Mouse (Mus musculus): ENCODE data around the gene Gm28053.

Gene Gm28053

GRCm38 (mm10) chr6:48702601-48703000 is 15.8 kb upstream of the Gm28053 start:
- Histone ChIP-seq H3K36me3 (ENCODE audit: control insufficient read depth, insufficient read depth, low read length, poor library complexity, severe bottlenecking) (peaks cover 23% of the 10 kb centered on the region), H3K27me3 (ENCODE audit: control insufficient read depth, insufficient read depth, low read length, poor library complexity, severe bottlenecking) (no peaks in the 10 kb centered on the region)
- DNase-seq (ENCODE audit: low read depth, low spot score): no peak

- DNase-seq (ENCODE audit: low read depth, low spot score): no peak
- Histone ChIP-seq H3K36me3 (ENCODE audit: control insufficient read depth, insufficient read depth, low read length, poor library complexity, severe bottlenecking) (peaks cover 23% of the 10 kb centered on the region), H3K27me3 (ENCODE audit: control insufficient read depth, insufficient read depth, low read length, poor library complexity, severe bottlenecking) (no peaks in the 10 kb centered on the region)
Measured at GRCm38 (mm10) chr6:48704146-48704545, 14.3 kb upstream of the Gm28053 start.

GRCm38 (mm10) chr6:48706130-48706529 is 12.3 kb upstream of the Gm28053 start:
- Histone ChIP-seq H3K27me3 (ENCODE audit: control insufficient read depth, insufficient read depth, low read length, poor library complexity, severe bottlenecking) (no peaks in the 10 kb centered on the region), H3K36me3 (ENCODE audit: control insufficient read depth, insufficient read depth, low read length, poor library complexity, severe bottlenecking) (peaks cover 21% of the 10 kb centered on the region)
- DNase-seq (ENCODE audit: low read depth, low spot score): no peak

DNA sequence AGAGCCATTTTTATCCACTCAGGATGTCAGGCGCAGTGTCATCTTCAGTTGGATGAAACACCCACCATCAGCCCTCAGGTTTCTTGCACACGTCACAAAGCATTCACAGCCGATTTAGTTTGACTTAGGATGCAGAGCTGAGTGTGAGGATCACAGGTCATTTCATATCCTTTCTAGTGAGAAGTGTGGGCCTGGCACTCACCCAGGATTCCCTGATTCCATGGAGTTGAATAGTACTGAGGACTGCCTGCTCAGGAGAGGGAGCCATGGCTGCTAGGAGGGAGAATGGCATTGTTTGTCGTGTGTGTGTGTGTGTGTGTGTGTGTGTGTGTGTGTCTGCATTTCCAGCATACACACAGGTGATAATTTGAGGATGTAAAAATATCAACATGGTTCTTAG is 1.9 kb downstream of the Gm28053 start:
- Histone ChIP-seq H3K27me3 (ENCODE audit: control insufficient read depth, insufficient read depth, low read length, poor library complexity, severe bottlenecking) (no peaks in the 10 kb centered on the region), H3K36me3 (ENCODE audit: control insufficient read depth, insufficient read depth, low read length, poor library complexity, severe bottlenecking) (peaks cover 2% of the 10 kb centered on the region)
- no peak for DNase-seq (ENCODE audit: low read depth, low spot score)

DNA sequence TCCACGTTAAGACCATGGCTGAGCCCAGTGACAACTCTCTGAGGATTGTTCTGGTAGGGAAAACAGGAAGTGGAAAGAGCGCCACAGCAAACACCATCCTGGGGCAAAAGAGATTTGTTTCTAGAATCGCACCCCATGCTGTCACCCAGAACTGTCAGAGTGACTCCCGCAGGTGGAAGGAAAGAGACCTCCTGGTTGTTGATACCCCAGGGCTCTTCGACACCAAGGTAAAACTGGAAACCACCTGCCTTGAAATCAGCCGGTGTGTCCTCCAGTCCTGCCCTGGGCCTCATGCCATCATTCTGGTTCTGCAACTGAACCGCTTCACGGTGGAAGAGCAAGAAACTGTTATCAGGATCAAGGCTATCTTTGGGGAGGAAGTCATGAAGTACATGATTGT is 5.1 kb downstream of the Gm28053 start:
- no peaks in the 10 kb centered on the region for H3K27me3 ChIP-seq (ENCODE audit: control insufficient read depth, insufficient read depth, low read length, poor library complexity, severe bottlenecking)
- no peak for DNase-seq (ENCODE audit: low read depth, low spot score)
- peaks cover 2% of the 10 kb centered on the region for H3K36me3 ChIP-seq (ENCODE audit: control insufficient read depth, insufficient read depth, low read length, poor library complexity, severe bottlenecking)

- peaks cover 2% of the 10 kb centered on the region for H3K36me3 ChIP-seq (ENCODE audit: control insufficient read depth, insufficient read depth, low read length, poor library complexity, severe bottlenecking)
- no peaks in the 10 kb centered on the region for H3K27me3 ChIP-seq (ENCODE audit: control insufficient read depth, insufficient read depth, low read length, poor library complexity, severe bottlenecking)
- peak; percentile 83 for DNase-seq (ENCODE audit: low read depth, low spot score)
Measured at GRCm38 (mm10) chr6:48725476-48725875, 7.1 kb downstream of the Gm28053 start.

DNA sequence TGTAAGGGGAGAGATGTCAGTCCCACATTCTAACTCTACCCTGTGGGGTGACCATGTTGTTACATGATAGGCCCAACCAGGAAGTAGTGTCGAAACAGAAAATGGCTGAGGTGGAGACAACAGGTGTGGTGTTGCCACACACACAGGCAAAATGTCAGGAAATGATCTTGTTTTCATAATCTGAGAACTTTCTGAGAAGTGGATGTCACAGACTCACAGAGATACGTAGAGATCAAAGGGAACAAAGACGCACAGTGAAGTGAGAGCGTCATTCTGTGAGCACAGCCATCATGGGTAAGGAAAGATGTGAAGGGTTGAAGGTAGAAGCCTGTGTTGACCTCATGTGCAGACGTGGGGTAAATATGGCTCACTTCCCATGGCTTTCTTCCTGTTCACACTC is 9.4 kb downstream of the Gm28053 start:
- Histone ChIP-seq H3K36me3 (ENCODE audit: control insufficient read depth, insufficient read depth, low read length, poor library complexity, severe bottlenecking) (peaks cover 2% of the 10 kb centered on the region), H3K27me3 (ENCODE audit: control insufficient read depth, insufficient read depth, low read length, poor library complexity, severe bottlenecking) (no peaks in the 10 kb centered on the region)
- DNase-seq (ENCODE audit: low read depth, low spot score): no peak

GRCm38 (mm10) chr6:48732864-48733304 is 14.5 kb downstream of the Gm28053 start:
- H3K27me3 ChIP-seq (ENCODE audit: control insufficient read depth, insufficient read depth, low read length, poor library complexity, severe bottlenecking): no peaks in the 10 kb centered on the region
- peak; percentile 93 for DNase-seq (ENCODE audit: low read depth, low spot score)
- H3K36me3 ChIP-seq (ENCODE audit: control insufficient read depth, insufficient read depth, low read length, poor library complexity, severe bottlenecking): peaks cover 2% of the 10 kb centered on the region

GRCm38 (mm10) chr6:48733660-48734059 is 15.3 kb downstream of the Gm28053 start:
- H3K27me3 ChIP-seq (ENCODE audit: control insufficient read depth, insufficient read depth, low read length, poor library complexity, severe bottlenecking): no peaks in the 10 kb centered on the region
- H3K36me3 ChIP-seq (ENCODE audit: control insufficient read depth, insufficient read depth, low read length, poor library complexity, severe bottlenecking): peaks cover 2% of the 10 kb centered on the region
- DNase-seq (ENCODE audit: low read depth, low spot score): no peak

DNA sequence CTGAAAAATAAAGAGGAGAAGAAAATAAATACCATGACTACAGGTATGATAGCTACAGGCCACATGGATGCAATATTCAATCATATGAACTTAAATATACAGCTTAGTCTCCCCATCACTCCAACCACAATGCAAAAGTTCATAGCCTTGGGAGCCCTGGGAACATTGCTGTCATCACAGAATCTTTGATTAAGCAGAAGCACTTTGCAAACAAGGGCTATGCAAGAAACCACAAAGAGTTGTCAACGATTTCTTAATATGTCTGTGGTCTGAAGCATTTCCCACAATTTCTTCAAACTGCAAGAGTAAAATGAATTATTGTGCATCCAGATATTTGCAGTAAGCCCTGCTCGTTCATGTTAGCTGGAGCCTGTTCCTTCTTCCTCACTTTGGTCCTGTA is 18.6 kb downstream of the Gm28053 start:
- no peak for DNase-seq (ENCODE audit: low read depth, low spot score)
- no peaks in the 10 kb centered on the region for H3K27me3 ChIP-seq (ENCODE audit: control insufficient read depth, insufficient read depth, low read length, poor library complexity, severe bottlenecking)

DNA sequence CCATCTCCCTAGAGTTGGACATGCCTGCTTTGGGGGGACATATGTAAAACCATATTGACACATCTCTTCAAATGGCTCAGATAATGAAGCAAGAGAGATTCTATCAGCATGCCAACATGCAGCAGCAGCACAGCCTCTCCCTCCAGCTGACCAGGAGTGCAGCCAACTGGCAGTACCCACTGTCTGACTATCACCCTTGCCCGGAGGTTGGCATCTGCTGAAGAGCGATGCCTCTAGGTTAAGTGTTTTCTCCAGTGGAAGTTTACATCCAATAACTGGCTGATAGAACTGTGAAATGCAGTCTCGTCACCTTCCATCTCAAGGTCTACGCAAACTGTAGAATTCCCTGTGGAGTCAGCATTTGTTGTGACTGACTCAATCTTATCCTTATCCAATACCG is 19.3 kb downstream of the Gm28053 start:
- peaks cover 13% of the 10 kb centered on the region for H3K36me3 ChIP-seq (ENCODE audit: control insufficient read depth, insufficient read depth, low read length, poor library complexity, severe bottlenecking)
- DNase-seq (ENCODE audit: low read depth, low spot score): no peak

More for the DNA sequence above, 18.6 kb downstream of the Gm28053 start:
- H3K36me3 ChIP-seq (ENCODE audit: control insufficient read depth, insufficient read depth, low read length, poor library complexity, severe bottlenecking): peaks cover 7% of the 10 kb centered on the region

DNA sequence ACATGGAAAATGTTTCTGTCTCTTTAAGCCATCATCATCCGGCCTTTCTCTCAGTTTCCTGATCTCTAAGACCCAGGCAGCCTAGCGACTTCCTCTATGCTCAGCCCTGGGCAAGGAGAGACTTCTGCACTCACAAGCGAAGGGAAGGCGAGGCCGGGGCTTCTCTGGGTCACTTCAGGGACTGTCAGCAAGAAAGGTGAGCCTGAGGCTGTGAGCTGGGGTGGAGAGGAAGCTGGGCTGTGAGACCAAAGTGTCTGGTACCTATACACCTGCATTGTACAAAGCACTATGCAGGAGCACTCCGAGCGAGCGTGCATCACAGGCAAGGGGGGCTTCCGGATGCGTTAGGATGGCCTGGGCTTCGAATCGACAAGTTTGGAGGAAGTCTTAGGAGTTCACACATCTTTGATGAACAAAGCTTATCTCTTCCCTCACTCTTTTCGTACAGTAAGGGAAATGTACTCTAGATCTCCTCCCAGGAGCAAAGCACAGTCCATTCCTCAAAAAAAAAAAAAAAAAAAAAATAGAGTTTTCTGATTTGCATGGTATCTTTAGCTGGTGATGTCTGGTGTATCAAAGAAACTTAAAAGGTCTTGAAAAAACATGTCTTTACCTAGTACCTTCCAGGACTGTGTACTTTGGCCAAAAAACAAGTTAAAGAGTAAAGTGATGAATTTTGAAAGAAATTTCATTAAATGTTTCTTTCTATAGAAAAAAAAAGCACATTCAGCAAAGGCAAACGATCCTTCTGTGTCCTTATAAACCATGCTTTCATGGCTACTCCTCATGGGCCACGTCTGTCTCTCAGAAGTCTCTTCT is 20.8 kb downstream of the Gm28053 start, which contains the start of gene Gimap1:
Gene Gimap1 (plus strand): TSS at position 94 of the 819 bp plus-strand sequence.
- H3K36me3 ChIP-seq (ENCODE audit: control insufficient read depth, insufficient read depth, low read length, poor library complexity, severe bottlenecking): peaks cover 17% of the 10 kb centered on the region
- H3K27me3 ChIP-seq (ENCODE audit: control insufficient read depth, insufficient read depth, low read length, poor library complexity, severe bottlenecking): no peaks in the 10 kb centered on the region
- peak; percentile 77 for DNase-seq (ENCODE audit: low read depth, low spot score)

More for the DNA sequence above, 19.3 kb downstream of the Gm28053 start:
- no peaks in the 10 kb centered on the region for H3K27me3 ChIP-seq (ENCODE audit: control insufficient read depth, insufficient read depth, low read length, poor library complexity, severe bottlenecking)

DNA sequence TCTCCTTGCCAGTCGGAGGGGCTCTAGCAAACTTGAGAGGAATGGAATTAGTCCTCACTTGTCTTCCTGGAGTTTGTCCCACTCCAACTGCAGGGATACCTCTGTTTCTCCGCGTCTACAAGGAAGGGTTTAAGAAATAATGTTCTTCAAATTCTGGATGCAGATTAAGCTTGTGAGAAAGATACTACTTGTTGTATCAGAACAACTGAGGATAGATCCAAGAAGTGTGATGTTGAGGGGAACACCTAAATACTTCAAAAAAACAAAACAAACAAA is 21.3 kb downstream of the Gm28053 start:
- Histone ChIP-seq H3K36me3 (ENCODE audit: control insufficient read depth, insufficient read depth, low read length, poor library complexity, severe bottlenecking) (peaks cover 17% of the 10 kb centered on the region), H3K27me3 (ENCODE audit: control insufficient read depth, insufficient read depth, low read length, poor library complexity, severe bottlenecking) (no peaks in the 10 kb centered on the region)
- no peak for DNase-seq (ENCODE audit: low read depth, low spot score)

DNA sequence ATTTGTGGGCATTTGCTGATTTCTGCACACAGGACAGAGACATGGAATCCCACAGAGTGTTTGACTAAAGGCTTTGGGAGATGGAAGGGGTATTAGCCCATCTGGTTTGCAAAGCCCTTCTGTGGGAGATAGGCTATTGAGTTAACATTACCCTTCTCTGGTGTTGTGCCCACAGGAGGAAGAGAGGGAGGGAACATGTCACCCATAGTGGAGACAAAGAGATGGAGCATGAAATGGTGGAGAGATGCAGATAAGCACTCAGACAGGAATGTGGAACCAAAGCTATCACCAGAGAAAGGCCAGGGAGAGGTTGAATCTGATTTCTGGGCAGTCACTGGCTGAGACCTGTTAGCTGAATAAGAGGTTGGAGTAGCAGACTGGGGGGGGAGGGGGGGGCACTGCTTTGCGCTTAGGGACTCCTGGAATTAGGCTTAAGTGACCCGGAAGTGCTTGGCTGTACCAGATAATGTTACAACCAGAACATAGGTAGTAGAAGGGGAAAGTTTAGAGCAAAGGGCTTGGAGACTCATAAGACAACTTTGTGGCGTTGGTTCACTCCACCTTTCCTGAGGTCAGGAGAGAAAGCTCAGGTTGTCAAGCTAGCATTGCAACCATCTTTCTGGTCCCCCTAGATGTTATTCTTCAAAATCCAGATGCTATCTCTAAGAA is 22.2 kb downstream of the Gm28053 start:
- no peaks in the 10 kb centered on the region for H3K27me3 ChIP-seq (ENCODE audit: control insufficient read depth, insufficient read depth, low read length, poor library complexity, severe bottlenecking)
- DNase-seq (ENCODE audit: low read depth, low spot score): no peak
- peaks cover 17% of the 10 kb centered on the region for H3K36me3 ChIP-seq (ENCODE audit: control insufficient read depth, insufficient read depth, low read length, poor library complexity, severe bottlenecking)

GRCm38 (mm10) chr6:48741273-48741672 is 22.9 kb downstream of the Gm28053 start:
- Histone ChIP-seq H3K36me3 (ENCODE audit: control insufficient read depth, insufficient read depth, low read length, poor library complexity, severe bottlenecking) (peaks cover 15% of the 10 kb centered on the region), H3K27me3 (ENCODE audit: control insufficient read depth, insufficient read depth, low read length, poor library complexity, severe bottlenecking) (no peaks in the 10 kb centered on the region)
- DNase-seq (ENCODE audit: low read depth, low spot score): no peak
